Mouse (Mus musculus): ENCODE results near the gene Nedd4. TPM values are rescaled to one million over a fixed set of nuclear protein-coding genes. Genes with fewer than 3 reads are reported as not detected.

Gene Nedd4
- total RNA-seq, 2 experiments from 2014 or later, result 250 to 283 TPM

GRCm38 (mm10) chr9:72705270-72705669 lies 43.1 kb downstream of the Nedd4 start:
- intact Hi-C loops (cut with DNase I), result no loop called here
- DNase-seq, result no peak

DNA sequence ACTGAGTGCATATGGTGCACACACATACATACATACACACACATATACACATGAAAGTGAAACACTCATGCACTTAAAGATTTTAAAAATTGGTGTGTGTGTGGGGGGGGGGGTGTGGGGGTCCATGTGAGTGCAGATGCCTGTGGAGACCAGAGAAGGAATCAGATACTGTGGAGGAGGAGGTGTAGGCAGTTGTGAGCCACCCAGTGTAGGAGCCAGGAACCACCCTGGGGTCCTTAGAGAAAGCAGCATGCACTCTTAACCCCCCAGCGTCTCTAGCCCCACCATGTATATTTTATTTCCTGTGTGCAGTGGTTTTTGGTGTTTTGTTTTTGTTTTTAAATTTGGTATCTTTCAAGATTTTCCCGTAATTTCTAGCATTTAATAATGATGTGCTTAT lies 45.9 kb downstream of the Nedd4 start:
- intact Hi-C loops (cut with DNase I), result no loop called here
- DNase-seq, result no peak

- DNase-seq, result no peak
- intact Hi-C loops (cut with DNase I), result no loop called here
These were observed 46.5 kb downstream of the Nedd4 start for GRCm38 (mm10) chr9:72708690-72709089.

DNA sequence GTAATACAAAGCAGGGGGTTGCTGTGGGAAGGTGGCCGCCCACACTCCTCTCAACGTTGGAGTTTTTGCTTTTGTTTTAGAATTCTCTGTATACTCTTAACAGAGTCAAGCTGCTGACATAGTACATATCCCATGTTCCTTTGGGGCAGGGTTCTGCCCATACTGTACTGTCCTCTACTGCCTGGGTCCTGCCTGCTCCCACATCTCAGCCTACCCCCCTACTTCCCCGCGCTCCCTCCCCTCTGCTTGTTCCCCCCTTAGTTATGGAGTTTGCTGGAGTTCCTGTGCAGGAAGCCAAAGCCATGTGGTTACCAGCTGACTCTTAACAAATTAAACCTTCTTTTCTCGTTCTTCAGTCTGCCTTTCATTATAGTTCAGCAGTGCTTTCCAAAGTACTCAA lies 47.9 kb downstream of the Nedd4 start:
- no peak for DNase-seq
- intact Hi-C loops (cut with DNase I), result no loop called here

- peak; percentile 50 to 63 for DNase-seq
- intact Hi-C loops (cut with DNase I), result no loop called here
These were observed 52.8 kb downstream of the Nedd4 start for GRCm38 (mm10) chr9:72714945-72715344.

GRCm38 (mm10) chr9:72716200-72716599 lies 54.1 kb downstream of the Nedd4 start:
- DNase-seq, result no peak
- intact Hi-C loops (cut with DNase I), result no loop called here

DNA sequence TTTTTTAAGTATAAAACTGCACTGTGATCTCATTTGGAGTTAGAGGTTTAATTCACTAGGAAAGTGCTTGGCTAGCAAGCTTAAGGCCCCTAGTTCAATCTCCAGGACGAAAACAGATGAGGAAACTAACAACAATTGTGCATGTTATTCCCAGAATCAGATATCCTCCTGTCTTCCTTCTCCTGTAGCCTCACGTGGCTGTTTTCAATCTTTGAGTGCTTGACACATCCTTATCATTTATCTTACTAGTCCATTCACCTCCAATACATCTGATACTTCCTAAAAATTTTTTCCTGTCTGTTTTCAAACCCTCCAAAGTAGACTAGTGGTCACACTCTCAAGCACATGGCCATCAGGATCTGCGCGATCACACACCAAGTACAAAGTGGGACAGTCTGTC lies 57.0 kb downstream of the Nedd4 start:
- DNase-seq, result no peak
- intact Hi-C loops (cut with DNase I), result no loop called here

DNA sequence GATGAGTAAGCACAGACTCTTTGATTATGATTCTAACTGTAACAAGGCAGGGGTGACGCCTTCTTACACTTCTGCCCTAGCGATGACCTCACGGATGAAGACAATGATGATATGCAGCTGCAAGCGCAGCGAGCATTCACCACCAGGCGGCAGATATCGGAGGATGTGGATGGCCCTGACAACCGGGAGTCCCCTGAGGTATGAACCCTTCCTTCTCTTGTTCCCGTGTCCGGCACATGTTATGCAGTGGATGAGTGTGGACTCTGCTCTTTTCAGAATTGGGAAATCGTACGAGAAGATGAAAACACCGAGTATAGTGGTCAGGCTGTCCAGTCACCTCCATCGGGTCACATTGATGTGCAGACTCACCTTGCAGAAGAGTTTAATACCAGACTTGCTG lies 59.1 kb downstream of the Nedd4 start:
- intact Hi-C loops (cut with DNase I), result no loop called here
- no peak for DNase-seq

- DNase-seq, result peak in 1 of 2 experiments; percentile 23
- intact Hi-C loops (cut with DNase I), result no loop called here
These were observed 60.5 kb downstream of the Nedd4 start for GRCm38 (mm10) chr9:72722622-72723021.

GRCm38 (mm10) chr9:72724491-72725221 lies 62.5 kb downstream of the Nedd4 start:
- no peak for DNase-seq
- intact Hi-C loops (cut with DNase I), result no loop called here

DNA sequence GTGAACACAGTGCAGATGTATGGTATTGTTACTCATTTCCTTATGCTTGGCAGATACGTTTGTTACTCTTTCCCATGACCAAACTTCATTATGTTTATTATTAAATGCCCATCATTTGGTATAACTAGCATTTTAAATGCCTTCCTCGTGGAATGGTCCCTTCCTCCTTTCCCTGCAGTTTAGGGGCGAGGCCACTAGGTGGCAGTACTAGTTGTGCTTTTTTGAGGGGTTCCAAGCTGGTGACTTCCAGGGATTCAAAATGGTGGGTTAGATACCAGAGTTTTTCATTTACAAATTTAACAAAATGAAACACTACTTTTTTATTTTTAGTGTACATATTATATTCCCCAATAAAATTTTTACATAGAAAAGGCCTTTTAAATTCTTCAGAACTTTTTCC lies 71.8 kb downstream of the Nedd4 start:
- intact Hi-C loops (cut with DNase I), result no loop called here
- peak; percentile 48 to 52 for DNase-seq

DNA sequence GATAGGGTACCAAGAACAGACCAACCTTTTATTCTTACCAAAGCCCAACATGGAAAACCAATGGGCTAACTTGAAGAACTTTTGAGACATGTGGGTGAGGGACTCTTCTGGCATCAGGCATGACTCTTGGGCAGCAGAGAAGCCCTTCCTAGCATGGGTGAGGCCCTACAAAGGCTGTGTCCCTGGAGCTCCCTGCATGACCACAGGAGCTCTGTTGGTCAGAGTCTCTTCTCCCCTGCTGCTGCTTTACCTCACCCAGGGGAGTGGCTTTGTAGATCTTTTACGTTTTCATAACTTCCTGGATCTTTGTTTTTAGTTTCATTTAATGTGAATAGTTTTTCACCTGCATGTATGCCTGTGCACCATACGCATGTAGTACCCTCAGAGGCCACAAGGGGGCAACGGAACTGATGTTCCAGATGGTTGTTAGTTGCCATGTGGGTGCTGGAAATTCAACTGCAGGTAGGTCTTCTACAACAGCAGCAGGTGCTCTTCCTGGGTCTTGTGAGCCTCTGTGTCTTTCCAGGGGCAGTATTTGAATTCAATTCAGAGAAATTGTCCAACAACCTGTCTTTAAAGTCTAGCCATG lies 73.8 kb downstream of the Nedd4 start:
- intact Hi-C loops (cut with DNase I), result no loop called here
- DNase-seq, result peak; percentile 51 to 55

- intact Hi-C loops (cut with DNase I), result no loop called here
- DNase-seq, result no peak
These were observed 79.1 kb downstream of the Nedd4 start for GRCm38 (mm10) chr9:72741206-72741605.

GRCm38 (mm10) chr9:72746278-72746677 lies 84.1 kb downstream of the Nedd4 start:
- intact Hi-C loops (cut with DNase I), result no loop called here
- no peak for DNase-seq

DNA sequence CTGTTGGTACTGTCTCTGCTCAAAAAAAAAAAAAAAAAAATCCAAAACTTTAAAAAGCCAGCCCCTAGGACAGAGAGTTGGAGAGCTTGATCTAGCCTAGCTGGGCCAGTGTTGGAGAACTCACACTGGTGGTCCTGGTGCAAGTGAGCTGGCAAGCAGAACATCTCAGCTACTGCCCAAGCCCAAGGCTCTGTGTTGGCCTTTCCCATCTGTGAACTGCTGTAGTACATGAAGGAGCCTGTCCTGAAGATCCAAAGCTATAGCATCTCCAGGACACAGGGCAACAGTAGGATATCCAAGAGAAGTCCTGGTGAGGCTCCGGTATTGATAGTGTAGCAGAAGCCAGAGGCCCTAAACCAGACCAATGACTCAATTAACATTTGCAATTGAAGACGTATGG lies 88.1 kb downstream of the Nedd4 start:
- intact Hi-C loops (cut with DNase I), result no loop called here
- no peak for DNase-seq

DNA sequence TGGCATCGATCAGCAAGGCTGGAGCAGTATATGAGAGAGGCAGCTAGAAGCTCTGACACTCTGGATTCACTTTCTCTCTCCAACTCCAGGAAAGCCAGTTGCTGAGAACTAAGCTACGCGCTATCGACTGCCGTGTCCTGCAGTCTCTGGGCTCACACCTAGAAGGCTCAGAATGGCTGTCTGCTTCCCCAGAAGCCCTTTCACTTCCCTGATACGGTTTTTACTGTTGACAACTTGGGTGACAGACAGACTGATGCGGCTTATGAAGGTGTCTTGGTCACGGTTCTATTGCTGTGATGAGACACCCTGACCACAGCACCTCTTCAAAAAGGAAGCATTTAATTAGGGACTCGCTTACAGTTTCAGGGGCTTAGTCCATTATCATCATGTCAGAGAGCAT lies 90.5 kb downstream of the Nedd4 start:
- no peak for DNase-seq

DNA sequence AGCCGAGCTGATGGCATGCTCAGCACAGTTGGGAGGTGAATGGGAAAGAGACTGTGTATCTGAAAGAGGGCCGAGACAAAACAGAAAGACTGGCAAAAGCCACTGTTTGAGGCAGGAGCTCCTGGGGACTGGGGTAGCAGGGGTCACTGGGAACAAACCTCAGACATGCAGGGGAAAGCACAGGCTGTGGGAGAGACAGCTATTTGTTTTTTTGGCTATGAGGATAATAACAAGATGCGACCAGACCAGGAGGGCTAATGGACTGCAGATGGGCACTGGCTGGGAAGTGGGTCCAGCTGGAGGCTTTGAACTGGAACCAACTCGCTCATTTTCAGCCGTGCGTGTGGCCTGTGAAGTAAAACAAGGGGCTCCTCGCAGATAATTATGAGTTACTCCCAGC lies 91.6 kb downstream of the Nedd4 start:
- DNase-seq, result no peak
- intact Hi-C loops (cut with DNase I), result no loop called here

More for the DNA sequence above, 90.5 kb downstream of the Nedd4 start:
- intact Hi-C loops (cut with DNase I), result no loop called here

DNA sequence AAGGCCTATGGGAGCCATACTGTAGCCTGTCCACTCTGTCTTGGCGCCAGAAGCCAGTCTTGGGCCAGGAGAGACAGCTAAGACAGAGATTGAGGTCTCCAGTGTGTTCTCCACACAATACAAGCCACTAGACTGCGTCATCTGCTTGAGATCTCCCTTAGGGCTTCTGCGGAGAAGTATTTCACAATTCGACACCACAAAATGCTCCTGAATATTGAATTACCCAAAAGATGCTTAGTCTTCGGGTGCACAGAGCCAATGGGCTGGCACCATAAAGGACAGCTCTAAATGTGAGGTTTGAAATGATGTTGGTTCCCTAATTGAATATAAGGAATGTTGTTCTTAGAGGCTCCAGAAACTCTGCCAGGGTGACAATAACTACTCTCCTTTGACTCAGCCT lies 95.0 kb downstream of the Nedd4 start:
- intact Hi-C loops (cut with DNase I), result no loop called here
- no peak for DNase-seq

- no peak for DNase-seq
- intact Hi-C loops (cut with DNase I), result no loop called here
These were observed 96.6 kb downstream of the Nedd4 start for GRCm38 (mm10) chr9:72758705-72759131.

DNA sequence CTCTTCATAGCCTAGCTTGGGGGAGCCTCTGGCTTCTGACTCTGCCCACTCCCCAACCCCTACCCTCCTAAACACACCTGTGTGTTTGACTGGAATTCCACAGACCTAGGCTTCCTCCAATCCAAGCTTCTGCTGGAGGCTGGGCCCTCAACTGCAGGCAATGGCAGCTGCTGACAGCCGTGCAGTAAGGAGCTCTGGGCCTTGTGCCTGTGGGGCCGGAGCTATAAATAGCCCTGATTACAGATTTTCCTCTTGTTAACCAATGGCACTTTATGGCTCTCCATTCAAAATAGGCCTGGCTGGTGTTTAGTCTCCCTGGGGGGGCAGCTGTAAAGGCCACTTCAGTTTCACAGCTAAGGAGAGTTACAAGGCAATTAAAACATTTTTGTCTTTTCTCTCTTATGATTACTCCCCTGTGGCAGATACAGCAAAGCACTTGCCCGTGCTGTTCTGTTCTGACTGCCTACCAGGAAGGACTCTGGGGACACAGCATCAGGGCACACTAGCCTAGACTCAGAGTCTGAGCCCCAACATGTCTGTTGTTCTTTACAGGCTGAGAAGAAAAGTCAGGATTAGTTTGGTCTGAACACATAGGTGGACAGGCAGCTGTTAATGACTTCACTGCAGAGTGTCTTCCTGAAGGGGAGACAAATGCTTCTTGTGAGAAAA lies 101.0 kb downstream of the Nedd4 start:
- peak in 1 of 2 experiments; percentile 34 for DNase-seq
- intact Hi-C loops (cut with DNase I), result no loop called here

GRCm38 (mm10) chr9:72766789-72767349 lies 104.7 kb downstream of the Nedd4 start:
- peak; percentile 78 to 84 for DNase-seq
- intact Hi-C loops (cut with DNase I), result loop anchor here (1.0 kb wide), 1 partner anchor 117 kb away; no protein-coding TSS in a partner anchor
